Mouse (Mus musculus) right cerebral cortex, adult 18-20 months (tissue): ENCODE measurements around the gene Itpr2.
A peak's percentile ranks its signal among the peaks of the same experiment; 100 is the strongest.

Experiments
- DNase-seq: peaks from one replicate; pipeline ENCODE4 v3.0.0; 2022; ENCODE audit warnings: mixed read lengths

The Itpr2 gene

GRCm38 (mm10) chr6:146344732-146345131, 157.3 kb downstream of the Itpr2 start:
- peak; percentile 13 for DNase-seq

- DNase-seq = no peak
Measured at GRCm38 (mm10) chr6:146343671-146344384, 158.2 kb downstream of the Itpr2 start.

- peak; percentile 50 for DNase-seq
Measured at GRCm38 (mm10) chr6:146342995-146343394, 159.0 kb downstream of the Itpr2 start.

- no peak for DNase-seq
Measured at GRCm38 (mm10) chr6:146341934-146342333, 160.1 kb downstream of the Itpr2 start.

GRCm38 (mm10) chr6:146341413-146341812, 160.6 kb downstream of the Itpr2 start:
- DNase-seq = no peak

- no peak for DNase-seq
Measured at GRCm38 (mm10) chr6:146340951-146341350, 161.1 kb downstream of the Itpr2 start.

GRCm38 (mm10) chr6:146339779-146340178, 162.2 kb downstream of the Itpr2 start:
- peak; percentile 16 for DNase-seq

- no peak for DNase-seq
Measured at GRCm38 (mm10) chr6:146337237-146337636, 164.8 kb downstream of the Itpr2 start.

GRCm38 (mm10) chr6:146335191-146335590, 166.8 kb downstream of the Itpr2 start:
- no peak for DNase-seq

- no peak for DNase-seq
Measured at GRCm38 (mm10) chr6:146333506-146333905, 168.5 kb downstream of the Itpr2 start.

- no peak for DNase-seq
Measured at GRCm38 (mm10) chr6:146331017-146331669, 170.9 kb downstream of the Itpr2 start.

- DNase-seq = no peak
Measured at GRCm38 (mm10) chr6:146329079-146329478, 172.9 kb downstream of the Itpr2 start.

- DNase-seq = no peak
Measured at GRCm38 (mm10) chr6:146326631-146327030, 175.4 kb downstream of the Itpr2 start.

GRCm38 (mm10) chr6:146324541-146325204, 177.3 kb downstream of the Itpr2 start:
- DNase-seq = no peak

- no peak for DNase-seq
Measured at GRCm38 (mm10) chr6:146322555-146322954, 179.5 kb downstream of the Itpr2 start.

GRCm38 (mm10) chr6:146321951-146322350, 180.1 kb downstream of the Itpr2 start:
- peak; percentile 13 for DNase-seq

- no peak for DNase-seq
Measured at GRCm38 (mm10) chr6:146316415-146316814, 185.6 kb downstream of the Itpr2 start.

- no peak for DNase-seq
Measured at GRCm38 (mm10) chr6:146315153-146315552, 186.9 kb downstream of the Itpr2 start.

GRCm38 (mm10) chr6:146314304-146314703, 187.7 kb downstream of the Itpr2 start:
- no peak for DNase-seq

- DNase-seq = no peak
Measured at GRCm38 (mm10) chr6:146313396-146313795, 188.6 kb downstream of the Itpr2 start.

GRCm38 (mm10) chr6:146310210-146310609, 191.8 kb downstream of the Itpr2 start:
- no peak for DNase-seq

GRCm38 (mm10) chr6:146309335-146309734, 192.7 kb downstream of the Itpr2 start:
- DNase-seq = no peak

GRCm38 (mm10) chr6:146305995-146306394, 196.0 kb downstream of the Itpr2 start:
- no peak for DNase-seq

GRCm38 (mm10) chr6:146304088-146304487, 197.9 kb downstream of the Itpr2 start:
- no peak for DNase-seq
